Mouse (Mus musculus): ENCODE results near the gene Slc18a2.

The Slc18a2 gene

GRCm38 (mm10) chr19:59260718-59261442, at the start of gene Slc18a2:
TSS of gene Slc18a2 (plus strand) at chr19:59260896.
- DNase-seq (ENCODE audit: low spot score), result no peak

- no peak for DNase-seq (ENCODE audit: low spot score)
Measured at GRCm38 (mm10) chr19:59216891-59217290, 43.8 kb upstream of the Slc18a2 start.

GRCm38 (mm10) chr19:59218991-59219390, 41.7 kb upstream of the Slc18a2 start, which contains the start of gene Kcnk18:
TSS of gene Kcnk18 (plus strand) at chr19:59219214.
- DNase-seq (ENCODE audit: low spot score), result no peak

- no peak for DNase-seq (ENCODE audit: low spot score)
Measured at GRCm38 (mm10) chr19:59221131-59221530, 39.6 kb upstream of the Slc18a2 start.

GRCm38 (mm10) chr19:59228376-59228775, 32.3 kb upstream of the Slc18a2 start:
- DNase-seq (ENCODE audit: low spot score), result no peak

GRCm38 (mm10) chr19:59232786-59233185, 27.9 kb upstream of the Slc18a2 start:
- no peak for DNase-seq (ENCODE audit: low spot score)

GRCm38 (mm10) chr19:59235001-59235400, 25.7 kb upstream of the Slc18a2 start:
- no peak for DNase-seq (ENCODE audit: low spot score)

- no peak for DNase-seq (ENCODE audit: low spot score)
Measured at GRCm38 (mm10) chr19:59236046-59236445, 24.6 kb upstream of the Slc18a2 start.

GRCm38 (mm10) chr19:59238630-59239029, 22.1 kb upstream of the Slc18a2 start:
- DNase-seq (ENCODE audit: low spot score), result no peak

GRCm38 (mm10) chr19:59239124-59239817, 21.4 kb upstream of the Slc18a2 start:
- peak; percentile 79 for DNase-seq (ENCODE audit: low spot score)

GRCm38 (mm10) chr19:59241987-59242386, 18.7 kb upstream of the Slc18a2 start:
- DNase-seq (ENCODE audit: low spot score), result no peak

GRCm38 (mm10) chr19:59243057-59243456, 17.6 kb upstream of the Slc18a2 start:
- DNase-seq (ENCODE audit: low spot score), result no peak

GRCm38 (mm10) chr19:59248144-59248543, 12.6 kb upstream of the Slc18a2 start:
- no peak for DNase-seq (ENCODE audit: low spot score)

GRCm38 (mm10) chr19:59248553-59249286, 12.0 kb upstream of the Slc18a2 start:
- DNase-seq (ENCODE audit: low spot score), result no peak

- DNase-seq (ENCODE audit: low spot score), result no peak
Measured at GRCm38 (mm10) chr19:59252651-59253050, 8.0 kb upstream of the Slc18a2 start.

GRCm38 (mm10) chr19:59259633-59260032, 1.1 kb upstream of the Slc18a2 start:
- DNase-seq (ENCODE audit: low spot score), result no peak

- DNase-seq (ENCODE audit: low spot score), result no peak
Measured at GRCm38 (mm10) chr19:59261604-59262003, 908 bp downstream of the Slc18a2 start.

- DNase-seq (ENCODE audit: low spot score), result no peak
Measured at GRCm38 (mm10) chr19:59263171-59263570, 2.5 kb downstream of the Slc18a2 start.

- DNase-seq (ENCODE audit: low spot score), result no peak
Measured at GRCm38 (mm10) chr19:59264838-59265532, 4.3 kb downstream of the Slc18a2 start.

- no peak for DNase-seq (ENCODE audit: low spot score)
Measured at GRCm38 (mm10) chr19:59265907-59266306, 5.2 kb downstream of the Slc18a2 start.

GRCm38 (mm10) chr19:59267417-59267963, 6.8 kb downstream of the Slc18a2 start:
- DNase-seq (ENCODE audit: low spot score), result no peak

GRCm38 (mm10) chr19:59273190-59273589, 12.5 kb downstream of the Slc18a2 start:
- no peak for DNase-seq (ENCODE audit: low spot score)

Measured in testis, postnatal 14 days (tissue).